9 mouse cellular contexts compared by ENCODE assay signal in genomic region chr8:26626651-26627077, GRCm38 (mm10).
DNase-seq lines count a peak whose midpoint lies in the region; ATAC-seq lines count a peak whose summit lies in the region.
"Had no signal": no experiment of that assay in that cellular context is flagged by ENCODE, and none has a peak within 500 bp of the region (broad histone marks: within the 10 kb centered on the region; RNA-seq: fewer than 3 reads in every experiment).

No protein-coding gene starts in this region.

- H3K4me3 ChIP-seq in midbrain, embryonic 14.5 days (replicated peaks; ENCODE audit: low read depth, low read length): no peak overlapping the region
- no peak overlapping the region for H3K4me3 ChIP-seq in midbrain, embryonic 13.5 days (replicated peaks)
- H3K4me3 ChIP-seq in limb, embryonic 12.5 days (replicated peaks): no peak overlapping the region; the same call in 1 of the 2 replicates
- no peak overlapping the region for H3K4me3 ChIP-seq in stomach, embryonic 16.5 days (replicated peaks; ENCODE audit: low read length)

- no peak overlapping the region for H3K9ac ChIP-seq in midbrain, embryonic 14.5 days (replicated peaks; ENCODE audit: low read length)
- no peak overlapping the region for H3K9ac ChIP-seq in midbrain, embryonic 13.5 days (replicated peaks)
- H3K9ac ChIP-seq in limb, embryonic 12.5 days (replicated peaks): no peak overlapping the region
- H3K9ac ChIP-seq in stomach, embryonic 16.5 days (ENCODE audit: low read length): peak overlapping the region; percentile 14; the same call in 1 of the 2 replicates

- peak overlapping the region; percentile 41; the same call in 1 of the 2 replicates for H3K27ac ChIP-seq in midbrain, embryonic 14.5 days (replicated peaks; ENCODE audit: low read depth, low read length)
- no peak overlapping the region for H3K27ac ChIP-seq in midbrain, embryonic 13.5 days
- no peak overlapping the region for H3K27ac ChIP-seq in limb, embryonic 12.5 days
- H3K27ac ChIP-seq in stomach, embryonic 16.5 days (ENCODE audit: low read length): 0 out of 2 replicates have a peak overlapping the region, but pooled peaks have one; percentile 13
- H3K27ac ChIP-seq: macrophage had no signal

- no peak overlapping the region for H3K4me2 ChIP-seq in midbrain, embryonic 14.5 days (ENCODE audit: low read length)
- H3K4me2 ChIP-seq in midbrain, embryonic 13.5 days (replicated peaks): no peak overlapping the region
- H3K4me2 ChIP-seq in limb, embryonic 12.5 days: peak overlapping the region; percentile 49
- H3K4me2 ChIP-seq in stomach, embryonic 16.5 days (ENCODE audit: low read depth, low read length): peak overlapping the region; percentile 9; the same call in 1 of the 2 replicates

- H3K27me3 ChIP-seq in midbrain, embryonic 14.5 days (ENCODE audit: control insufficient read depth, insufficient read depth, low read length): no peaks in the 10 kb centered on the region
- H3K27me3 ChIP-seq in midbrain, embryonic 13.5 days: no peaks in the 10 kb centered on the region
- peaks cover 54% of the 10 kb centered on the region for H3K27me3 ChIP-seq in limb, embryonic 12.5 days
- no peaks in the 10 kb centered on the region for H3K27me3 ChIP-seq in stomach, embryonic 16.5 days (ENCODE audit: control insufficient read depth, insufficient read depth, low read length)

- H3K36me3 ChIP-seq in midbrain, embryonic 14.5 days (ENCODE audit: control insufficient read depth, insufficient read depth, low read length): no peaks in the 10 kb centered on the region
- no peaks in the 10 kb centered on the region for H3K36me3 ChIP-seq in midbrain, embryonic 13.5 days
- H3K36me3 ChIP-seq in limb, embryonic 12.5 days: no peaks in the 10 kb centered on the region
- H3K36me3 ChIP-seq in stomach, embryonic 16.5 days (ENCODE audit: control insufficient read depth, insufficient read depth, low read length): no peaks in the 10 kb centered on the region

- H3K9me3 ChIP-seq in midbrain, embryonic 14.5 days (ENCODE audit: control insufficient read depth, low read length): no peaks in the 10 kb centered on the region
- no peaks in the 10 kb centered on the region for H3K9me3 ChIP-seq in midbrain, embryonic 13.5 days
- H3K9me3 ChIP-seq in limb, embryonic 12.5 days: no peaks in the 10 kb centered on the region
- H3K9me3 ChIP-seq in stomach, embryonic 16.5 days (replicated peaks; ENCODE audit: control insufficient read depth, low read length): no peaks in the 10 kb centered on the region

- 74% methylated on average over 17 of the region's 17 CpGs for WGBS in midbrain, embryonic 14.5 days
- 73% methylated on average over 17 of the region's 17 CpGs for WGBS in midbrain, embryonic 13.5 days
- 8% methylated on average over 17 of the region's 17 CpGs for WGBS in limb, embryonic 12.5 days
- WGBS in stomach, embryonic 16.5 days: 44% methylated on average over 17 of the region's 17 CpGs

- no peak for ATAC-seq in midbrain, embryonic 14.5 days (ENCODE audit: low FRiP score, low TSS enrichment)
- ATAC-seq in midbrain, embryonic 13.5 days: no peak
- ATAC-seq in limb, embryonic 12.5 days (ENCODE audit: insufficient number of reproducible peaks, insufficient read depth, low FRiP score, low TSS enrichment, low read depth): no peak
- ATAC-seq in stomach, embryonic 16.5 days (ENCODE audit: insufficient read depth, low FRiP score): no peak

- DNase-seq in midbrain, embryonic 14.5 days: peak; percentile 4
- peak; percentile 32 to 44 for DNase-seq in heart, adult 9 months (ENCODE audit: low spot score in 2 of 2)
- DNase-seq in layer of hippocampus, postnatal 10 days (ENCODE audit: low spot score in 2 of 2): no peak
- no peak for DNase-seq in layer of hippocampus, postnatal 25 days (ENCODE audit: extremely low spot score in 1 of 2, low spot score in 1 of 2)
- DNase-seq: cerebellum, adult 2 months had no signal

- H3K4me1 ChIP-seq in midbrain, embryonic 14.5 days (ENCODE audit: control insufficient read depth, insufficient read depth, low read length): peaks cover 12% of the 10 kb centered on the region
- peaks cover 29% of the 10 kb centered on the region for H3K4me1 ChIP-seq in midbrain, embryonic 13.5 days (replicated peaks)
- peaks cover 33% of the 10 kb centered on the region for H3K4me1 ChIP-seq in limb, embryonic 12.5 days (replicated peaks)
- H3K4me1 ChIP-seq in stomach, embryonic 16.5 days (ENCODE audit: control insufficient read depth, insufficient read depth, low read length): peaks cover 23% of the 10 kb centered on the region

Comparison
In these comparisons a context has a peak if more than half of its experiments do, and no peak if none do; other contexts are left out.
1. H3K27ac ChIP-seq: peak in midbrain, embryonic 14.5 days (single experiment) and stomach, embryonic 16.5 days (single experiment); none in midbrain, embryonic 13.5 days (single experiment) and limb, embryonic 12.5 days (single experiment).
2. DNase-seq: peak in midbrain, embryonic 14.5 days (single experiment) and heart, adult 9 months (2 of 2); none in layer of hippocampus, postnatal 10 days (0 of 2) and layer of hippocampus, postnatal 25 days (0 of 2).
3. H3K4me2 ChIP-seq: peak in limb, embryonic 12.5 days (single experiment) and stomach, embryonic 16.5 days (single experiment); none in midbrain, embryonic 14.5 days (single experiment) and midbrain, embryonic 13.5 days (single experiment).